Mouse (Mus musculus) neutrophil, adult 5-6 weeks (primary cell): Measurements from ENCODE around the gene Cbs. TPM values are rescaled to one million over a fixed set of nuclear protein-coding genes. Genes with fewer than 3 reads are reported as not detected.

Source experiments
- ATAC-seq: fragments of 151-379, 151-347 bp; 2 replicates; pipeline ENCODE4 v1.8.0; 2017; ENCODE audit warnings: mild to moderate bottlenecking, moderate TSS enrichment; ENCODE audit not compliant: insufficient number of reproducible peaks, poor library complexity, low FRiP score, severe bottlenecking; ENCODE audit errors: extremely low read depth
- total RNA-seq: library from RNA; stranded (forward); fragments of 200-1000 nt; gene quantifications from 2 replicates; pipeline ENCODE4 v1.2.3, GENCODE M21; 2017

Cbs gene
- total RNA-seq, 1 experiment from 2014 or later: not detected

DNA sequence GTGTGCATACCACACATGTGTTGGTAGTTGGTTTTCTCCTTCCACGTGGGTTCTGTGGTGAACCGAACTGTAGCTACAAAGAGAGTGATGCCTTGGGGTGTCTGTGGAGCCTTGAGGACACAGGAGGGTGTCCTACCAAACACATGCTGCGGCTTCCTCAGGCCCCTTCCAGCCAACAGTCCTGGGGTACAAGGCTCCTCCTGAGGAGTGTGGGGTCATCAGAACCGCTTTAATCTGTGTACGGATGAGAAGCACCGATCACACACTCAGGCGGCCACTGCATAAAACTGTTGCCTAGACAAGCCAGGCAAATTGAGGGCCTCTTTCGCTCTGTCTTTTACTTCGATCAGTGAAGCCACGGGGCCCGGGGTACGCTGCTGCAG, 73.4 kb downstream of the Cbs start:
- no peak for ATAC-seq

DNA sequence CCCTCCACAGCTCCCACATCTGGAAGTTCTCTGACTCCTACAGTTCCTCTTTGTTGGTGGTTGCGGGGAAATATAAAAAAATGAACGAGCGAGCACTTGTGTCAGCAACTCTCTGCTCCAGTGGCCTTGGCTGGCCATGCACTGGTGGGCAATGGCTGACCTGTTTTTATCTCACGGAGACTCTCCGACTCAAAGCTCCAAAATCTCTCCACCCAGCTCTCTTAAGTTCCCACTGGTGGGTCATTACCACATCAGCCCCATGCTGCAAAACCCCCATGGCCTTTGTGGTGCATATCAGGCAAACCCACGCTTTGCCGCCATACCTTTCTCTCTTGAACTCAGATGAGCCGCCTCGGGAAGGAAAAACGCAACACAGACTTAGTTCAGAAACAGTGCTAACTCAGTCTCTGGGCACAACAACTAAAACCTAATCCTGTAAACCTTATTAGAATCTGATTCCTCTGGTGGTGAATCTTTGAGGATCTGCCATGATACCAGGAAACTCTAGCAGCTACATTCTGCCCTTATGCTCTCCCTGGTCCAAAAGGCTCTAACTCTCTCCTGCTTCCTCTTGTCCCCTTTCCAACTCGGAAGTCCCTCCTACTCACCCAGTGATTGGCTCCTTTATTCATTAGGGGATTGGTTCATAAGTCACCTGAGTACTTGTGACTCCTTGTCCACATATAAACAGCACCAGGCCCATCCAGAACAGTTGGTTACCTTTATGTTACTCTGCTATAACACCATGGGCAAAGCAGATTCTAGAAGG, 77.8 kb downstream of the Cbs start:
- ATAC-seq: no peak

Other genes with a start within 250 kb of the Cbs start
- 9.6 and 10.9 TPM in 2 replicates for gene Wdr4, start 117.3 kb downstream of the Cbs start, total RNA-seq
- gene Ndufv3, start 117.1 kb downstream of the Cbs start, total RNA-seq: 69.1 and 76.3 TPM in 2 replicates
- 57.5 and 63.9 TPM in 2 replicates for gene Pknox1, start 72.5 kb downstream of the Cbs start, total RNA-seq
- gene U2af1, start 21.7 kb upstream of the Cbs start, total RNA-seq: 84.4 and 96.3 TPM in 2 replicates
- 1.0 TPM in 1 of 2 replicates, not detected in the other for gene Cryaa, start 40.6 kb upstream of the Cbs start, total RNA-seq
- 79.1 and 90.7 TPM in 2 replicates for gene Sik1, start 218.6 kb upstream of the Cbs start, total RNA-seq